Mouse (Mus musculus): ENCODE data around the gene Rap1gap2. TPM values are rescaled to one million over a fixed set of nuclear protein-coding genes. Genes with fewer than 3 reads are reported as not detected.

The Rap1gap2 gene
- total and polyA plus RNA-seq, 3 experiments = 5.8 to 10.1 TPM; not detected in 1

- Histone ChIP-seq H3K27ac (ENCODE audit: control insufficient read depth, low read depth, low read length) (no peak overlapping the region), H3K79me2 (ENCODE audit: control insufficient read depth, insufficient read depth, low read length, poor library complexity) (no peaks in the 10 kb centered on the region), H3K9me3 (replicated peaks; ENCODE audit: insufficient read depth, low read length) (no peaks in the 10 kb centered on the region), H3K4me1 (ENCODE audit: control insufficient read depth in 1 of 2, insufficient read depth in 2 of 2, low read length in 2 of 2) (no peaks in the 10 kb centered on the region), H3K36me3 (ENCODE audit: control insufficient read depth in 1 of 2, insufficient read depth in 2 of 2, low read length in 2 of 2) (no peaks in the 10 kb centered on the region), H3K4me3 (ENCODE audit: control insufficient read depth in 1 of 2, insufficient read depth in 1 of 2, low read depth in 2 of 2, low read length in 2 of 2) (no peak overlapping the region), H3K27me3 (ENCODE audit: control insufficient read depth in 1 of 2, insufficient read depth in 2 of 2, low read length in 2 of 2) (peaks cover 0 to 8% of the 10 kb centered on the region in 2 experiments; a peak in 3 of 4 replicates), H3K9ac (ENCODE audit: control insufficient read depth, low read depth, low read length, poor library complexity, severe bottlenecking) (no peak overlapping the region)
- DNase-seq (ENCODE audit: low read depth, low spot score) = no peak
- TF ChIP-seq ZKSCAN1 (IDR thresholded peaks at IDR 0.05; ENCODE audit: low read depth, low read length) (no peak), ZMIZ1 (IDR thresholded peaks at IDR 0.05; ENCODE audit: low read depth, low read length) (no peak), POLR2AphosphoS2 (IDR thresholded peaks at IDR 0.05; ENCODE audit: low read length) (no peak), SMC3 (IDR thresholded peaks at IDR 0.05; ENCODE audit: low read depth, low read length) (no peak), NRF1 (IDR thresholded peaks at IDR 0.05; ENCODE audit: insufficient read depth, low read depth, low read length, poor library complexity, severe bottlenecking) (no peak), BHLHE40 (IDR thresholded peaks at IDR 0.05; ENCODE audit: borderline replicate concordance, low read depth, low read length) (no peak), USF1 (IDR thresholded peaks at IDR 0.05; ENCODE audit: low read depth, low read length) (no peak)
Measured at GRCm38 (mm10) chr11:74611437-74611836, 722 bp upstream of the Rap1gap2 start.

DNA sequence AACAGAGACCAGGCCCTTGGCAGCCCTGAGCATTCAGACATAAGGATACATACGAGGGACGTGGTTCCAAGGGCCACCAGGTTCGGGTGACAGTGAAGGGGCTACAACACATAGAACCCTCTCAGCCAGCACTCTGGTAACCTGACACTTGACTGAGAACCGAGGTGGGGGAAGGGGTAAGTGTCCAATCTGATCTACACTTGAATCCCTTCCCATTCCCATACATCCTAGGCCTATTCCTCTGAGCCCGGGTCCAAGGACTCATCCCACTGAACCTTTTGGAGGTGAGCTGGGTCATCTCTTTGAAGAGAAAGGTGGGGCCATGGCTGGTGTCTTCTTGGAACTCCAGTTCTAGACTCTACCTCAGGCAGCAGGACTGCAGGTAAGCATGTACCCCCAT is 647 bp downstream of the Rap1gap2 start:
- Histone ChIP-seq H3K36me3 (ENCODE audit: control insufficient read depth in 1 of 2, insufficient read depth in 2 of 2, low read length in 2 of 2) (no peaks in the 10 kb centered on the region), H3K4me1 (ENCODE audit: control insufficient read depth in 1 of 2, insufficient read depth in 2 of 2, low read length in 2 of 2) (no peaks in the 10 kb centered on the region), H3K9ac (ENCODE audit: control insufficient read depth, low read depth, low read length, poor library complexity, severe bottlenecking) (no peak overlapping the region), H3K27ac (ENCODE audit: control insufficient read depth, low read depth, low read length) (no peak overlapping the region), H3K27me3 (ENCODE audit: control insufficient read depth in 1 of 2, insufficient read depth in 2 of 2, low read length in 2 of 2) (peaks cover 0 to 8% of the 10 kb centered on the region in 2 experiments), H3K79me2 (ENCODE audit: control insufficient read depth, insufficient read depth, low read length, poor library complexity) (no peaks in the 10 kb centered on the region), H3K4me3 (ENCODE audit: control insufficient read depth in 1 of 2, insufficient read depth in 1 of 2, low read depth in 2 of 2, low read length in 2 of 2) (no peak overlapping the region), H3K9me3 (replicated peaks; ENCODE audit: insufficient read depth, low read length) (no peaks in the 10 kb centered on the region)
- TF ChIP-seq MYB (IDR thresholded peaks at IDR 0.05; ENCODE audit: low read depth, low read length) = no peak
- no peak for TF ChIP-seq GATA1 (IDR thresholded peaks at IDR 0.05; ENCODE audit: low read depth, low read length)
- no peak for TF ChIP-seq ETS1 (IDR thresholded peaks at IDR 0.05; ENCODE audit: low read depth, low read length)
- no peak for TF ChIP-seq CTCF (IDR thresholded peaks at IDR 0.05 in 2 of 3, conservative IDR thresholded peaks at IDR 0.05 in 1 of 3; ENCODE audit: control insufficient read depth in 1 of 3, insufficient read depth in 1 of 3, low read depth in 2 of 3, low read length in 3 of 3, poor library complexity in 1 of 3, severe bottlenecking in 1 of 3)
- no peak for TF ChIP-seq ZNF384 (IDR thresholded peaks at IDR 0.05; ENCODE audit: low read depth, low read length)
- no peak for TF ChIP-seq USF2 (IDR thresholded peaks at IDR 0.05; ENCODE audit: borderline replicate concordance in 1 of 2, insufficient read depth in 1 of 2, low read depth in 1 of 2, low read length in 2 of 2)
- no peak for TF ChIP-seq MAFK (IDR thresholded peaks at IDR 0.05; ENCODE audit: borderline replicate concordance, low read depth, low read length)
- TF ChIP-seq GABPA (IDR thresholded peaks at IDR 0.05; ENCODE audit: low read depth, low read length) = no peak
- TF ChIP-seq JUND (IDR thresholded peaks at IDR 0.05; ENCODE audit: low read depth, low read length) = no peak
- no peak for TF ChIP-seq MXI1 (IDR thresholded peaks at IDR 0.05; ENCODE audit: low read depth, low read length)
- TF ChIP-seq HCFC1 (IDR thresholded peaks at IDR 0.05; ENCODE audit: low read depth, low read length) = no peak
- no peak for DNase-seq (ENCODE audit: low read depth, low spot score)
